Mouse (Mus musculus) ES-Bruce4 (cell line): ENCODE data around the gene Itga2.

Experiments
- CTCF ChIP-seq: IDR thresholded peaks from one replicate; pipeline ENCODE4 v1.8.1; 2011; ENCODE audit warnings: low read depth, low read length
- POLR2A ChIP-seq: IDR thresholded peaks from one replicate; pipeline ENCODE4 v1.8.1; 2011; ENCODE audit warnings: low read length; ENCODE audit not compliant: insufficient read depth

GRCm38 (mm10) chr13:114876005-114876520, 55.8 kb downstream of the Itga2 start:
- TF ChIP-seq CTCF (no peak), POLR2A (no peak)
